In the genomic region with DNA sequence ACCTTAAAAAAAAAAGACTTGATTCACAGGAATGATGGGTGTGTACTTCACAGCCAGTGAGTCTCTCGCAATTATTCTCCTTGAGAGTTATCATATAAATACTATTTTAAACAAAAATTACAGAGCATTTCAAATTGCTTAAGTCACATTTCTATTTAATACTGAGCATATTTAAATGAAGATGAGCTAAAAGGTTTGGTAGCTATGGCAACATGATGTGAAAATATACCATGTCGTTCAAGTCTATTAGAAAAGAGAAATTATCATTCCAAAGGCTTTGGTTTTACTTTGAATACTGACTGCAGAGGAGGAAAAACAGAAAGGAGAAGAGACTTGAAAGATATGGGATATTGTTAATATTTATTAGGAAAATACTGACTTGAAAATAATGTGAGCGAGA, we compare ENCODE assay signal across 16 mouse cellular contexts.
"Had no signal": no experiment of that assay in that cellular context is flagged by ENCODE, and none has a peak within 500 bp of the region (broad histone marks: within the 10 kb centered on the region; RNA-seq: fewer than 3 reads in every experiment).

No protein-coding gene starts in this region.

- H3K36me3 ChIP-seq: lung, embryonic 15.5 days; midbrain, embryonic 13.5 days; neural tube, embryonic 12.5 days; stomach, embryonic 15.5 days had no signal

- H3K27me3 ChIP-seq: lung, embryonic 15.5 days; megakaryocyte, embryonic 14.5 days; midbrain, embryonic 13.5 days; neural tube, embryonic 12.5 days; stomach, embryonic 15.5 days had no signal

- H3K4me3 ChIP-seq: lung, embryonic 15.5 days; megakaryocyte, embryonic 14.5 days; midbrain, embryonic 13.5 days; neural tube, embryonic 12.5 days; stomach, embryonic 15.5 days had no signal

- DNase-seq: liver, postnatal 0 days; lung, adult 2 months; lung, postnatal 14 days; lung, postnatal 36 days; right cerebral cortex, postnatal 14 days; thymus, adult 2 months; thymus, postnatal 36 days had no signal

- H3K9ac ChIP-seq: liver, postnatal 0 days; lung, embryonic 15.5 days; midbrain, embryonic 13.5 days; neural tube, embryonic 12.5 days; stomach, embryonic 15.5 days had no signal

- H3K4me2 ChIP-seq: lung, embryonic 15.5 days; midbrain, embryonic 11.5 days; midbrain, embryonic 13.5 days; neural tube, embryonic 12.5 days; stomach, embryonic 15.5 days had no signal

- H3K4me1 ChIP-seq: lung, embryonic 15.5 days; megakaryocyte, embryonic 14.5 days; midbrain, embryonic 13.5 days; neural tube, embryonic 12.5 days; stomach, embryonic 15.5 days had no signal

- H3K9me3 ChIP-seq: lung, embryonic 15.5 days; midbrain, embryonic 13.5 days; neural tube, embryonic 12.5 days; stomach, embryonic 15.5 days had no signal

- ATAC-seq: liver, postnatal 0 days; lung, postnatal 0 days; midbrain, embryonic 13.5 days had no signal

- H3K27ac ChIP-seq: lung, embryonic 15.5 days; macrophage; midbrain, embryonic 13.5 days; neural tube, embryonic 12.5 days; stomach, embryonic 15.5 days; stomach, postnatal 0 days had no signal
